Mouse (Mus musculus) testis, adult 2 months (tissue): ENCODE measurements at regions not wholly inside any gene's neighbourhood (a gene's known extent, or its start where the extent isn't known, plus 50 kb on each side); places are given as distances from the start of the nearest gene placed in this dataset.
A peak's percentile ranks its signal among the peaks of the same experiment; 100 is the strongest.

Experiments used
- H3K27ac ChIP-seq: fragments of 200-500 bp; 2 replicates; pipeline ENCODE4 v1.5.1; 2012; ENCODE audit warnings: low read depth, low read length; ENCODE audit not compliant: control insufficient read depth, insufficient read depth
- H3K27me3 ChIP-seq: fragments of 200-500 bp; 2 replicates; pipeline ENCODE4 v1.6.1; 2012; ENCODE audit warnings: mild to moderate bottlenecking, low read length, moderate library complexity; ENCODE audit not compliant: control insufficient read depth, insufficient read depth
- H3K36me3 ChIP-seq: fragments of 200-500 bp; 2 replicates; pipeline ENCODE4 v1.6.1; 2012; ENCODE audit warnings: mild to moderate bottlenecking, low read length; ENCODE audit not compliant: control insufficient read depth, insufficient read depth
- H3K4me1 ChIP-seq: fragments of 200-500 bp; 2 replicates; pipeline ENCODE4 v1.6.1; 2012; ENCODE audit warnings: low read length; ENCODE audit not compliant: control insufficient read depth, insufficient read depth
- H3K4me3 ChIP-seq: fragments of 200-500 bp; 2 replicates; pipeline ENCODE4 v1.5.1; 2012; ENCODE audit warnings: low read depth, mild to moderate bottlenecking, low read length, moderate library complexity, mixed read lengths; ENCODE audit not compliant: control insufficient read depth
- CTCF ChIP-seq: fragments of 200-500 bp; IDR thresholded peaks from 2 replicates; pipeline ENCODE4 v1.5.1; 2012; ENCODE audit warnings: low read depth, mild to moderate bottlenecking, inconsistent platforms, low read length, moderate library complexity; ENCODE audit not compliant: control insufficient read depth, insufficient read depth, insufficient replicate concordance
- POLR2A ChIP-seq: fragments of 200-500 bp; IDR thresholded peaks from 2 replicates; pipeline ENCODE4 v1.6.1; 2012; ENCODE audit warnings: low read depth, mild to moderate bottlenecking, inconsistent platforms, low read length, moderate library complexity; ENCODE audit not compliant: control insufficient read depth

DNA sequence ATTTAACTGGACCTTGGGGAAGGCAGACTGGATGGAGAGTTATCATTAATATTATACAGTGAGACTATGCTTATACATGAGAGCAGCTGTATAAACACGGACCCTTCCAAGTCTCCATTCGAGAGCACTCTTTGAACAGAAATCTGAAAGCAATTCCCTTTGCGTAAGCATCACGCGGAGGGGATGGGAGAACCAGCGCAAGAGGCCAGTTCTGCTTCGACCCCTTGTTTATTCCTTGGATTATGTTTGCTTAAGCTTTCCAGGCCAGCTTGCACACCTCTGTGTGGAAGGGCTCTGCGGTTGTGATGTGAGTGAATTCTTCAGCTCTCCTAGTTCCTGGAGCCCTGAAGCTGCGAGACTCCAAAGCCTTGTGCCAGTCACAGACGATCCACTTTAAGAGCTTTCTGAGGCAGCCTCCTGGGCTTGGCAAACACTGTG is 109.2 kb upstream of the Fbxo11 start:
- Histone ChIP-seq H3K4me3 (no peak overlapping the region), H3K27ac (no peak overlapping the region)

DNA sequence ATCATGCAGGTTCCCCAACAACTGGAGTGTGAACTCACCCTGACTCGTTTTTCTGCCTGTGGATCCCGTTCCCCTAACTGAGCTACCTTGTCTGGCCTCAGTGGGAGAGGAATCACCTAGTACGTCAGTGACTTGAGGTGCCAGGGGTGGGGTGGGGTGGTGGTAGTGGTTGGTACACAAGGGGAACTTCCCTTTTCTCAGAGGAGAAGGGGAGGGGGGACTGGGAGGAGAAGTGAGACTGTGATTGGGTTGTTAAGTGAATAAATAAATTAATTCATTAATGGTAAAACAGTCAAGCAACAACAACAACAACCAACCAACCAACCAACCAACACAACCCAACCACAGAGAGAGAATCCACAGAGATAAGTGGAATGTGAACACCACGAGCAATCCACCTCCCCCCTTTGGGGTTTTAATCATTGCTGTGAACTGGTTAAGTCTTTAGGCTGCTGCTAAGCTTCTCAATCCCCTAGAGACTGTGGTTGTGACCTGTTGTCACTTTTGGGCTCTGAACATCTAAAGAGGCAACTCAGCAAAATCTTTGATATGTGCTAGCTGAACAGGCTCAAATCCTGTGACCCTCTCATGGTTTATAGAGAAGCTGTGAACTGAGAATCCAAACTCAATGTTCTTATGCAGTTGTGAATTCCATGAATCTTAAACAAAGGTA is 111.0 kb upstream of the Fbxo11 start:
- H3K4me1 ChIP-seq: peaks cover 4% of the 10 kb centered on the region
- H3K27ac ChIP-seq: no peak overlapping the region
- H3K27me3 ChIP-seq: no peaks in the 10 kb centered on the region
- H3K4me3 ChIP-seq: peak overlapping the region; percentile 42
- no peak for TF ChIP-seq POLR2A
- TF ChIP-seq CTCF: no peak
- H3K36me3 ChIP-seq: no peaks in the 10 kb centered on the region

More for the DNA sequence above, 109.2 kb upstream of the Fbxo11 start:
- H3K36me3 ChIP-seq: no peaks in the 10 kb centered on the region
- H3K27me3 ChIP-seq: no peaks in the 10 kb centered on the region
- no peak for TF ChIP-seq POLR2A
- TF ChIP-seq CTCF: no peak
- H3K4me1 ChIP-seq: peaks cover 4% of the 10 kb centered on the region

DNA sequence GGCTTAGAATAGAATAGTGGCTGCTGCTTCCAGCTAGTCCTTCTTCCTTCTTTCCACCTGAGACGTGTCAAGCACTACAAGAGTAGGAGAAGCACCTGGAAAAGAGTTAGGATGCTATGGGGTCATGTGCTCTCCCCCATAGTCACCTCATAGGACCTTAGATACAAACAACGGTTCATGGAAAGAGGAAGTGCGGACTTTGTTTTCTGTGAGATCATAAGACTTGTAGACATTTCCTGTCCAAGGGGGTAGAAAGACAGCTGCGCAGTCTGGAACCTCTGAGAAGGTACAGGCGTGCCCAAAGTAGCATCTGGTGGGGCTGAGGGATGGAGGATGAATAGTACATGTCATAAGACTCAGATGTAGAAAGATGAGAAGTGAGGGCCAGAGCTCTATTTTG is 125.6 kb upstream of the Fbxo11 start:
- no peak for TF ChIP-seq CTCF
- no peak for TF ChIP-seq POLR2A
- Histone ChIP-seq H3K27me3 (no peaks in the 10 kb centered on the region), H3K36me3 (no peaks in the 10 kb centered on the region), H3K4me3 (no peak overlapping the region), H3K4me1 (no peaks in the 10 kb centered on the region), H3K27ac (no peak overlapping the region)

DNA sequence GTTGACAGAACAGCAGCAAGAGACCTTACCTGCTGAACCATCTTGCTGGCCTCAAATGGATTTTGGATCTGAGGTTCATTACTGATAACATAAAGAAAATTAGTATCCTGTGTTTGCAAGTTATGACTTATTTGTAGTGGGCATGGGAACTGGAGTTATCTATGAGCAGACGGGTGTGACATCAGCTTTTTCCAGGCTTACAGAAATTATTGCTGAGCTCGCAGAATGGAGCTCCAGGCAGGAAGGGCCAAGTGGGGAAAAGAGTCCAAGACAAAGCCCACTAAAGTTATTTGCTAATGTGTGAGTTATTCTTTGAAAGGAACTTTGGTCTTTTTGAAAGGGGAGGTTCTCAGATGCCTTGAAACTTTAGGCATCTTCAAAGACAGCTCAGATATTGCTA is 126.4 kb upstream of the Fbxo11 start:
- no peak overlapping the region for H3K27ac ChIP-seq
- H3K27me3 ChIP-seq: no peaks in the 10 kb centered on the region
- H3K36me3 ChIP-seq: no peaks in the 10 kb centered on the region
- H3K4me1 ChIP-seq: no peaks in the 10 kb centered on the region
- no peak overlapping the region for H3K4me3 ChIP-seq
- TF ChIP-seq POLR2A (no peak), CTCF (no peak)

GRCm38 (mm10) chr17:88191930-88192807 is 127.1 kb upstream of the Fbxo11 start:
- Histone ChIP-seq H3K4me3 (no peak overlapping the region), H3K27ac (no peak overlapping the region), H3K27me3 (no peaks in the 10 kb centered on the region), H3K36me3 (no peaks in the 10 kb centered on the region), H3K4me1 (no peaks in the 10 kb centered on the region)
- no peak for TF ChIP-seq CTCF
- no peak for TF ChIP-seq POLR2A

DNA sequence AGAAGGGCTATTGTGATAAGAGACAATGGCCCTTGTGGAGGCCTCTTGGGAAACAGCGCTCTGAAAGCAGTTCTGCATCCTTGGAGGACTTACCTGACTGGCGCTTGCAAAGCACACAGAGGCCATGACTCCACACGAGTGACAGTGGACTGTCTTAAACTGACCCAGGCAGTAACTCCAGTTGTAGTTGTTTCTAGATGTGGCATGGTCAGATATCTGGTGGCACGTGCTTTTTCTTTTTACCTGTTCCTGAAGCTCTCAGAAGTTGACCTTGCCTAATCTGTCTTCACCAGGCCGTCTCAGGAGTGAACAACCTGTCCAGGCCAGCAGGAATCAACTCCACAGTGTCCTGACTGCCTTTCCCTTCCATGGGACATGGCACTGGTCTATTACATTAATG is 129.6 kb upstream of the Fbxo11 start:
- Histone ChIP-seq H3K27me3 (no peaks in the 10 kb centered on the region), H3K36me3 (no peaks in the 10 kb centered on the region), H3K4me1 (no peaks in the 10 kb centered on the region), H3K27ac (no peak overlapping the region), H3K4me3 (no peak overlapping the region)
- TF ChIP-seq POLR2A (no peak), CTCF (no peak)

DNA sequence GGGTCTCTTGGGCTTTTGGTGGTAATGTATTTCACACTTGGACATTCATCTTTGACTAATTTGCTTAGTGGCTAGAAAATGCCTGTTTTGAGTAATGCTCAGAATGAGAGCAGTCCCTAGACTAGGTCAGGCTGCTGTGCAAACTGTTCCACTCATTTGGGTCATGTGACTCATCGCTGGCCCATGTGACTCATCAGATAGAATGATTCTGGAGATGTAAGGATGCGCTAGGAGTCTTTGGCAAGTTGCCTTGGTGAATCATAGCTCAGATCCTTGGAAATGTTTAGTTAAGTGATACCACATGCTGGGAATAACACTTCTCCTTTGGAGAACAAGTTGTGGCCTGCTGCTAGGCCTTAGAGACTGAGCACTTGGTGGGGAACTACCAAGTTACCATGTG is 130.2 kb upstream of the Fbxo11 start:
- Histone ChIP-seq H3K4me3 (no peak overlapping the region), H3K27me3 (no peaks in the 10 kb centered on the region), H3K27ac (no peak overlapping the region), H3K4me1 (no peaks in the 10 kb centered on the region), H3K36me3 (no peaks in the 10 kb centered on the region)
- TF ChIP-seq POLR2A: no peak
- no peak for TF ChIP-seq CTCF

GRCm38 (mm10) chr17:88195893-88196292 is 130.8 kb upstream of the Fbxo11 start:
- Histone ChIP-seq H3K36me3 (no peaks in the 10 kb centered on the region), H3K4me1 (no peaks in the 10 kb centered on the region), H3K4me3 (no peak overlapping the region), H3K27ac (no peak overlapping the region), H3K27me3 (no peaks in the 10 kb centered on the region)
- TF ChIP-seq POLR2A (no peak), CTCF (no peak)
